Mouse (Mus musculus) liver, embryonic 16.5 days (tissue): ENCODE data around the gene Igll1. TPM values are rescaled to one million over a fixed set of nuclear protein-coding genes. Genes with fewer than 3 reads are reported as not detected.

Source experiments
- ATAC-seq: fragments of 200-750 bp; cut with Nextera tagmentation; 2 replicates; pipeline ENCODE4 v1.8.0; 2017; ENCODE audit warnings: low read depth, mild to moderate bottlenecking, moderate number of reproducible peaks, moderate library complexity
- H3K27ac ChIP-seq: fragments of 300-500 bp; sonication (generic); 2 replicates; pipeline ENCODE4 v1.5.1; 2014; ENCODE audit warnings: mild to moderate bottlenecking, low read length
- H3K27me3 ChIP-seq: fragments of 300-500 bp; sonication (generic); 2 replicates; pipeline ENCODE4 v1.6.1; 2014; ENCODE audit warnings: low read depth, low read length, mixed read lengths; ENCODE audit not compliant: control insufficient read depth, insufficient read depth
- H3K36me3 ChIP-seq: fragments of 300-500 bp; sonication (generic); 2 replicates; pipeline ENCODE4 v1.6.1; 2014; ENCODE audit warnings: mild to moderate bottlenecking; ENCODE audit not compliant: control insufficient read depth, insufficient read depth
- H3K4me1 ChIP-seq: fragments of 300-500 bp; sonication (generic); 2 replicates; pipeline ENCODE4 v1.6.1; 2014; ENCODE audit warnings: low read depth, low read length, mixed read lengths; ENCODE audit not compliant: control insufficient read depth
- H3K4me2 ChIP-seq: fragments of 300-500 bp; sonication (generic); 2 replicates; pipeline ENCODE4 v1.6.1; 2014; ENCODE audit warnings: low read depth, low read length, mixed read lengths
- H3K4me3 ChIP-seq: fragments of 300-500 bp; sonication (generic); 2 replicates; pipeline ENCODE4 v1.5.1; 2014; ENCODE audit warnings: low read depth, mild to moderate bottlenecking, low read length
- H3K9ac ChIP-seq: fragments of 300-500 bp; sonication (generic); 2 replicates; pipeline ENCODE4 v1.6.1; 2014; ENCODE audit warnings: low read depth, low read length
- H3K9me3 ChIP-seq: fragments of 300-500 bp; sonication (generic); replicated peaks from 2 replicates; pipeline ENCODE4 v1.6.1; 2016; ENCODE audit warnings: low read length; ENCODE audit not compliant: control insufficient read depth
- WGBS: fragments of 180-500 bp; shearing (Covaris S2); extraction: QIAGEN DNeasy Blood & Tissue Kit; methylation state at CpG from one replicate; pipeline ENCODE4 v1.1.7; 2014; ENCODE audit not compliant: insufficient replicate concordance; 5-methylcytosine and 5-hydroxymethylcytosine counted together
- polyA plus RNA-seq: library from polyadenylated mRNA; unstranded; fragments of >200 nt; fragmentation: Nextera tagmentation; extraction: Ambion mirVana; gene quantifications from 2 replicates; pipeline ENCODE4 v1.2.1, GENCODE M21; 2015

Gene Igll1
- 17.5 and 20.5 TPM in 2 replicates for polyA plus RNA-seq

DNA sequence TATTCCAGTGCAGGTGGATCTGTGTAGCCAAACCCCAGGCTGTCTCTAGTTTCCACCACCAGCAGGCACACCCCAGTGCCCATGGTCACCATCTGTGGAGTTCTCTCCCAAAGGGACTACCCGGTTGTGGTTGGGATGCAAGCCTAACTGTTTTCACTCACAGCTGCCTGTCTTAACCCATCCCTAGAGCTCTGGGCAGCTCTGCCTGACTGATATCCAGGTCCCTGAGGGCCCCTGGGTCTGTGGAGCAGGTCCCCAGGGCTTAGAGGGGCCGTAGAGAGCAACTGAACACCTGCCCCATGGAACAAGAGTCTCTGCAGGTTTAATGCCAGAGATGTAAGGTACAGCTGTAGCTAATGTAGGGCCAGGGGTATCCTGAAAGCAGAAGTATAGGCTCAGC, at the start of gene Igll1:
Igll1 (minus strand) TSS at position 8 of the 400 bp plus-strand sequence.
- Histone ChIP-seq H3K4me2 (no peak within 1 kb of the TSS), H3K9ac (no peak within 1 kb of the TSS), H3K4me1 (no peaks in the 10 kb centered on the region), H3K4me3 (no peak within 1 kb of the TSS), H3K27me3 (no peaks in the 10 kb centered on the region), H3K36me3 (no peaks in the 10 kb centered on the region), H3K9me3 (no peaks in the 10 kb centered on the region), H3K27ac (no peak within 1 kb of the TSS)
- ATAC-seq = 0 out of 2 replicates have a peak, but pooled peaks have one; percentile 11
- WGBS = 50% methylated on average over 2 of the region's 2 CpGs

DNA sequence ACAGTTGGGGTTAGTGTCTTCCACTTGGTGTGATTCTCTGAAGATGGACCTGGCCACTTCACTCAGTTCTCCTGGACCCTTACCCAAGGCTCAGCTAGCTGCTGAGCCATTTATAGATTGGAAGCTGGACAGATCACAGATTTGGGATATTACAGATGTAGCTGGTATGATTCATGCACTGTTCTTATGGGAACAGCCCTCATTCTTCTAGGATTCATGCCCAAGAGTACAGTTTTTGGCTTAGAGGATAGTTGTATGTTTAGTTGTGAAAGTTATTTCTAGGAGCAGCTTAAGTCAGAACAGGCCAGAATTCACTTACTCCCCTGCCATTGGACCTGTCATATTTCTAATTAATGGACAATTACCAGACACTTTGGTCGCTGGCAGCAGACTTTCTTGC, 49.7 kb upstream of the Igll1 start:
- Histone ChIP-seq H3K9ac (no peak overlapping the region), H3K4me2 (no peak overlapping the region), H3K27me3 (no peaks in the 10 kb centered on the region), H3K9me3 (no peaks in the 10 kb centered on the region), H3K4me3 (no peak overlapping the region), H3K36me3 (no peaks in the 10 kb centered on the region; the same call in 1 of the 2 replicates), H3K27ac (no peak overlapping the region), H3K4me1 (no peaks in the 10 kb centered on the region)
- WGBS = 57% methylated on average over 1 of the region's 1 CpGs
- no peak for ATAC-seq

DNA sequence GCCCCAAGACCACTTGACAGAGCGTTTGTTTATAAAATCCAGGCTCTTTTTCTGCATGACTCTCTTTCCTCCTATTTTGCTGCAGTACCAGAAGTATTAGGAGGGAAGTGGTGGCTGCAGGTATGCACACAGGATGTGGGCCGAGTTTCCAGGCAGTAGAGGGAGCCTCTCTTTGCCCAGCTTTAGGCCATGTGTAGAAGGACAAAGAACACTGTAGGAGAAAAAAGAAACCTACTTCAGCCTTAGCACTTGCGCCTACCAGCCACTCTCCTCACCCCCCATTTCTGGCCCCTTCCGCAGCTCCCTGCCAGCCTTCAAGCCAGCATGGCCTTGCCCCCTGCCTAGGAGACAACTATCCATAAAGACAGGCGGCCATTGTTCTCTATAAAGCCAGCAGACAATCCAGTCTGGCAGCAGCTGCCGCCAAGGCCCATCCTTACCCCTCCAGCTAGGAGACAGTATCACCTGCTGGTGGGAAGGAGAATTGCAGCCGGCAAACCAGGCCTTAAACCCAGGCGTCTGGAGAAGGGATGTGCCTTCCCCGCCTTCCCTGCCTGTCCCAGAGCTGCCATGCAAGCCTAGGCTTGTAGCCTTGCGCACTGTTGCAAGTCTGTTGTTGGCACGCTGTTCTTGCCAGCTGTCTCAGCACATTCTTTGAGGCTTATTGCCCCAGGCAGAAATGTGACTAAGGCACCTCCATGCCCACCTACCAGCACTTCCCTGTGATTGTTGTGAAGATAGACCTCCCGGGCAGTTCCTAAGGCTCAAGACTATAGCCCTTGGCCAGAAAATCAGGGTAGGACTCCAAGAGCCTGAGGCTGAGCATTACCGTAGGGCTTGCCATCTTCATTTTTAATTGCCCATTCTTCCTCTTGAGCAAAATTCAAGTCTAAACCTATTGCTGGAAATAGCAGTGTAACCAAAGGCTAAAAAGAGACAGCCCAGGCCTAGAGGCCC, 48.1 kb upstream of the Igll1 start:
- Histone ChIP-seq H3K4me2 (no peak overlapping the region), H3K4me1 (no peaks in the 10 kb centered on the region), H3K9me3 (no peaks in the 10 kb centered on the region), H3K27me3 (no peaks in the 10 kb centered on the region), H3K4me3 (no peak overlapping the region), H3K27ac (no peak overlapping the region), H3K9ac (no peak overlapping the region), H3K36me3 (no peaks in the 10 kb centered on the region; the same call in 1 of the 2 replicates)
- peak; percentile 66 for ATAC-seq
- 40% methylated on average over 13 of the region's 13 CpGs for WGBS

DNA sequence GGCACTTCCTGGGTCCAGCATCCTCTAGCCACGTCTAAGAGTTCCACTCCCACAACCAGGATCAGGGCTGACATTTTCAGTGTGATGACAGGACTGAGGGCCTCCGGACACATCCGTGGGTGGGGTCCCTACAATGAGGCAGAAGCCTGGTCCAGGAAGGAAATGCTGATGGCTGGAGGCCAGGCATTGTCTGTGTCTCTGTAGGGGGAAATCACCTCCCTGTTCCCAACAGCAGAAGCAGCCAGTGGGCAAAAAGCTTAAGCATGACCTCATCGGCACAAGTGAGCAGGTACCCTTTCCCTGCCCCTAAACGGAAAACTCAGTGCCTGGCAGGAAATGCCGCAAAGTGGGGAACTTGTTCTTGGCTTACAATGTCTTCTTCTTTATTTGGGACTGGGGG, 44.0 kb upstream of the Igll1 start:
- no peaks in the 10 kb centered on the region; the same call in 1 of the 2 replicates for H3K36me3 ChIP-seq
- peak; percentile 57 for ATAC-seq
- H3K4me3 ChIP-seq = no peak overlapping the region
- WGBS = 36% methylated on average over 6 of the region's 6 CpGs
- no peak overlapping the region for H3K4me2 ChIP-seq
- no peaks in the 10 kb centered on the region for H3K27me3 ChIP-seq
- no peak overlapping the region for H3K9ac ChIP-seq
- no peaks in the 10 kb centered on the region for H3K4me1 ChIP-seq
- H3K27ac ChIP-seq = no peak overlapping the region
- no peaks in the 10 kb centered on the region for H3K9me3 ChIP-seq

GRCm38 (mm10) chr16:16903188-16903587, 39.4 kb upstream of the Igll1 start:
- Histone ChIP-seq H3K27ac (no peak overlapping the region), H3K4me2 (no peak overlapping the region), H3K27me3 (no peaks in the 10 kb centered on the region), H3K9me3 (no peaks in the 10 kb centered on the region), H3K4me1 (no peaks in the 10 kb centered on the region), H3K4me3 (no peak overlapping the region), H3K36me3 (no peaks in the 10 kb centered on the region), H3K9ac (no peak overlapping the region)
- 68% methylated on average over 5 of the region's 5 CpGs for WGBS
- no peak for ATAC-seq

GRCm38 (mm10) chr16:16902329-16902728, 38.5 kb upstream of the Igll1 start:
- Histone ChIP-seq H3K4me3 (no peak overlapping the region), H3K27ac (no peak overlapping the region), H3K36me3 (no peaks in the 10 kb centered on the region), H3K9me3 (no peaks in the 10 kb centered on the region), H3K27me3 (no peaks in the 10 kb centered on the region), H3K4me1 (peaks cover 5% of the 10 kb centered on the region; the same call in 1 of the 2 replicates), H3K9ac (no peak overlapping the region), H3K4me2 (no peak overlapping the region)
- ATAC-seq = no peak
- 59% methylated on average over 4 of the region's 4 CpGs for WGBS

GRCm38 (mm10) chr16:16897056-16897584, 33.3 kb upstream of the Igll1 start:
- no peaks in the 10 kb centered on the region for H3K27me3 ChIP-seq
- no peaks in the 10 kb centered on the region for H3K9me3 ChIP-seq
- H3K9ac ChIP-seq = peak overlapping the region; percentile 68
- ATAC-seq = no peak
- H3K27ac ChIP-seq = peak overlapping the region; percentile 50
- peak overlapping the region; percentile 79 for H3K4me2 ChIP-seq
- H3K4me3 ChIP-seq = peak overlapping the region; percentile 68
- peaks cover 16% of the 10 kb centered on the region for H3K4me1 ChIP-seq
- 20% methylated on average over 10 of the region's 10 CpGs for WGBS
- peaks cover 6% of the 10 kb centered on the region for H3K36me3 ChIP-seq

- no peaks in the 10 kb centered on the region for H3K27me3 ChIP-seq
- peaks cover 11% of the 10 kb centered on the region for H3K36me3 ChIP-seq
- H3K4me3 ChIP-seq = peak within 1 kb of the TSS; percentile 68
- peak within 1 kb of the TSS; percentile 68 for H3K9ac ChIP-seq
- H3K27ac ChIP-seq = peak within 1 kb of the TSS; percentile 50
- under 1% methylated on average over 29 of the region's 29 CpGs for WGBS
- no peaks in the 10 kb centered on the region for H3K9me3 ChIP-seq
- peaks cover 16% of the 10 kb centered on the region for H3K4me1 ChIP-seq
- H3K4me2 ChIP-seq = peak within 1 kb of the TSS; percentile 79
- ATAC-seq = peak; percentile 90
These were observed 32.7 kb upstream of the Igll1 start, which contains the start of gene Ppm1f for GRCm38 (mm10) chr16:16896382-16897055. Gene Ppm1f, plus strand, starts transcription at chr16:16896469.
